Mouse (Mus musculus): ENCODE measurements around the gene Tab1.

GRCm38 (mm10) chr15:80096946-80097881 lies 35.7 kb upstream of the Tab1 start:
- TF ChIP-seq CTCF (IDR thresholded peaks at IDR 0.05; ENCODE audit: low read depth) (no peak), EP300 (IDR thresholded peaks at IDR 0.05; ENCODE audit: low read depth) (no peak)
